Mouse (Mus musculus): ENCODE results near the gene Pcbd1. TPM values are rescaled to one million over a fixed set of nuclear protein-coding genes. Genes with fewer than 3 reads are reported as not detected.

The Pcbd1 gene
- polyA plus RNA-seq, 1 experiment from 2014 or later, result 69.7 TPM

GRCm38 (mm10) chr10:61123276-61123913 lies 34.3 kb downstream of the Pcbd1 start:
- H3K36me3 ChIP-seq, result peaks cover 24% of the 10 kb centered on the region

DNA sequence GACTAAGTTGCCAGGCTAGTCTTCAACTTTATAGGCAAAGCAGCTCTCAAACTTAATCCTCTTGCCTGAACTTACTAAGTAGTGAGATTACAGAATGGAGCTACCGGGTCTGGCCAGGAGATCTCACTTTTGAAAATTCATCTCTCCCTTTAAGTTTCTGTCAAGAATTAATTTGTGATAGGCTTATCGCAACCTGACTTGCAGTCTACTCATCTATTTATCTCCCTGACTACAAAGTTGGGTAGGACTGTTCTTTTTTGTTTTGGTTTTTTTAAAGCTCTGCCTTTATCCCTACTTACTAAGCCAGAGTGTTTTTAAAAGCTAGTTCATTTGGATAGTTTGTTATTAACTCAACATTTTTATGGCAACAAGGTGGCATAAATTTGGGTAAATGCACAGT lies 35.3 kb downstream of the Pcbd1 start:
- no peak overlapping the region for H3K4me3 ChIP-seq
- no peak for DNase-seq (ENCODE audit: low spot score)
- H3K27ac ChIP-seq, result no peak overlapping the region
- H3K9me3 ChIP-seq, result no peaks in the 10 kb centered on the region
- peaks cover 24% of the 10 kb centered on the region for H3K36me3 ChIP-seq
- 84% methylated on average over 2 of the region's 2 CpGs for WGBS
- H3K4me1 ChIP-seq, result no peaks in the 10 kb centered on the region
- H3K27me3 ChIP-seq (ENCODE audit: insufficient read depth, poor library complexity, severe bottlenecking), result no peaks in the 10 kb centered on the region

More at GRCm38 (mm10) chr10:61123276-61123913, 34.3 kb downstream of the Pcbd1 start:
- no peaks in the 10 kb centered on the region for H3K9me3 ChIP-seq
- no peak overlapping the region for H3K27ac ChIP-seq
- H3K27me3 ChIP-seq (ENCODE audit: insufficient read depth, poor library complexity, severe bottlenecking), result no peaks in the 10 kb centered on the region
- DNase-seq (ENCODE audit: low spot score), result no peak
- no peaks in the 10 kb centered on the region for H3K4me1 ChIP-seq
- H3K4me3 ChIP-seq, result no peak overlapping the region
- WGBS, result 81% methylated on average over 3 of the region's 3 CpGs

GRCm38 (mm10) chr10:61128701-61129365 lies 39.7 kb downstream of the Pcbd1 start:
- no peaks in the 10 kb centered on the region for H3K4me1 ChIP-seq
- peaks cover 12% of the 10 kb centered on the region for H3K36me3 ChIP-seq
- no peak overlapping the region for H3K27ac ChIP-seq
- WGBS, result 88% methylated on average over 1 of the region's 1 CpGs
- no peak for DNase-seq (ENCODE audit: low spot score)
- no peaks in the 10 kb centered on the region for H3K27me3 ChIP-seq (ENCODE audit: insufficient read depth, poor library complexity, severe bottlenecking)
- H3K4me3 ChIP-seq, result no peak overlapping the region
- H3K9me3 ChIP-seq, result no peaks in the 10 kb centered on the region

- Histone ChIP-seq H3K36me3 (peaks cover 12% of the 10 kb centered on the region), H3K27me3 (ENCODE audit: insufficient read depth, poor library complexity, severe bottlenecking) (no peaks in the 10 kb centered on the region), H3K9me3 (no peaks in the 10 kb centered on the region), H3K4me3 (no peak overlapping the region), H3K4me1 (no peaks in the 10 kb centered on the region), H3K27ac (no peak overlapping the region)
- no peak for DNase-seq (ENCODE audit: low spot score)
- WGBS, result 75% methylated on average over 3 of the region's 3 CpGs
These were observed 41.8 kb downstream of the Pcbd1 start for GRCm38 (mm10) chr10:61130959-61131358.

GRCm38 (mm10) chr10:61134041-61134440 lies 44.9 kb downstream of the Pcbd1 start:
- H3K9me3 ChIP-seq, result no peaks in the 10 kb centered on the region
- 81% methylated on average over 4 of the region's 4 CpGs for WGBS
- no peak for DNase-seq (ENCODE audit: low spot score)
- no peak overlapping the region for H3K4me3 ChIP-seq
- H3K36me3 ChIP-seq, result peaks cover 9% of the 10 kb centered on the region
- no peaks in the 10 kb centered on the region for H3K27me3 ChIP-seq (ENCODE audit: insufficient read depth, poor library complexity, severe bottlenecking)
- H3K4me1 ChIP-seq, result no peaks in the 10 kb centered on the region
- no peak overlapping the region for H3K27ac ChIP-seq

DNA sequence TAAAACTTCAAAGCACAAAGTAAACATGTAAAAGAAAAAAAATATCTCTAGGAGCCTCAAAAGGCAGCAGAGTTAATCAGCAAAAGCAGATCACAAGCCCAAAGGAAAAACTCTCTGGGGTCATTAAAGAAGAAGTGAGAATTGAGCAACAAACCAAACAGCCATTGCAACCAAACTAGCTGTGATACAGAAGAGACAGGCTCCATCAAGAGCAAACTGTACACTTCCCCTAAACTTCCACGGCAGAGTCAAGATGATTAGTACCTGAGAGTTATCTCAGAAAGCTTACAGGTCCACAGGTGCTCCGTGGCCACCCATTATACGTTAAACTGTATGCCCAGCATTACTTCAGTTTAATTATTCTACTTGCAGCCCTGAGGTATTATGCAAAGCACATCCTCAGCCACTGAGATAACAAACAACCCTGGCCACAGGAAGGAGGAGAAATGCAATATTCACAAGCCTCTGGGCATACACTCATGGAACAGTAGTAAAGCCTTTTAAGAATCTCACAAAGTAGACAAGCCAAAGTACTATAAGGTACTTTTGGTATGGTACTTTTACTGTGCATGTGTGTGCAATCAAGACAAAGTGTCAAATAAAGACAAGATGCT lies 46.2 kb downstream of the Pcbd1 start:
- no peaks in the 10 kb centered on the region for H3K4me1 ChIP-seq
- no peak overlapping the region for H3K4me3 ChIP-seq
- no peaks in the 10 kb centered on the region for H3K27me3 ChIP-seq (ENCODE audit: insufficient read depth, poor library complexity, severe bottlenecking)
- WGBS, result 50% methylated on average over 3 of the region's 3 CpGs
- H3K9me3 ChIP-seq, result no peaks in the 10 kb centered on the region
- no peak for DNase-seq (ENCODE audit: low spot score)
- no peak overlapping the region for H3K27ac ChIP-seq
- H3K36me3 ChIP-seq, result peaks cover 13% of the 10 kb centered on the region

- Histone ChIP-seq H3K27me3 (ENCODE audit: insufficient read depth, poor library complexity, severe bottlenecking) (no peaks in the 10 kb centered on the region), H3K27ac (no peak overlapping the region), H3K9me3 (no peaks in the 10 kb centered on the region), H3K36me3 (peaks cover 8% of the 10 kb centered on the region; the same call in 1 of the 2 replicates), H3K4me1 (no peaks in the 10 kb centered on the region), H3K4me3 (no peak overlapping the region)
- DNase-seq (ENCODE audit: low spot score), result no peak
- WGBS, result 64% methylated on average over 1 of the region's 1 CpGs
These were observed 48.4 kb downstream of the Pcbd1 start for GRCm38 (mm10) chr10:61137567-61137966.

DNA sequence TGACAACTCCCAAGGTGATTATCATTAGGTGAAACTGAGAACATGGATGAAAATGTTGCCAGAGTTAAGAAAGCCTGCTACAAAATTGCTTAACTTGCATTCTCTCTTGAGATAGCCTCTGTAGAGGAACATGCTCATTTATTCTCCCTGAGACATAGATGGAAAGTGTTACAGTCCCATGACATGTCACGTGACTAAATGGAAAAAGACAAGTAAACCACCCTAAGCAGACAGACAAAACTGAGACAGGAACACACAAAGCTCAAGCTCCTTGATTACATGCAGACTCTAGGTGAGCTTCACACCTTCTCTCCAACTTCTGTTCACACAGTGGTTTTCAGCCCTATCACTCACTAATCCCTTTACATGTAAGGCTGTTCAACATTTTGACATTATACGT lies 54.2 kb downstream of the Pcbd1 start:
- Histone ChIP-seq H3K27me3 (ENCODE audit: insufficient read depth, poor library complexity, severe bottlenecking) (no peaks in the 10 kb centered on the region), H3K9me3 (no peaks in the 10 kb centered on the region), H3K4me3 (no peak overlapping the region), H3K36me3 (peaks cover 8% of the 10 kb centered on the region; the same call in 1 of the 2 replicates), H3K27ac (no peak overlapping the region), H3K4me1 (peaks cover 21% of the 10 kb centered on the region; the same call in 1 of the 2 replicates)
- 90% methylated on average over 2 of the region's 2 CpGs for WGBS
- DNase-seq (ENCODE audit: low spot score), result no peak

Small RNAs within 50 kb of the gene (microRNA-seq; reads per million reads assigned to microRNA genes)
- not detected for gene Gm44308

Other genes with a start within 250 kb of the Pcbd1 start
- 34.6 and 41.7 TPM in 2 replicates for gene Sgpl1, start 58.4 kb downstream of the Pcbd1 start, polyA plus RNA-seq (2016; fragmentation: Nextera tagmentation; extraction: Ambion mirVana)
- not detected in 2 replicates for gene Tbata, start 82.6 kb downstream of the Pcbd1 start, polyA plus RNA-seq (2016; fragmentation: Nextera tagmentation; extraction: Ambion mirVana)
- 0.74 and 0.90 TPM in 2 replicates for gene Adamts14, start 184.1 kb downstream of the Pcbd1 start, polyA plus RNA-seq (2016; fragmentation: Nextera tagmentation; extraction: Ambion mirVana)
- gene Prf1, start 208.5 kb downstream of the Pcbd1 start, polyA plus RNA-seq (2016; fragmentation: Nextera tagmentation; extraction: Ambion mirVana), result not detected in 2 replicates

Data from heart, embryonic 10.5 days (tissue).